Mouse (Mus musculus) kidney, postnatal 0 days (tissue): ENCODE measurements around the gene Rfc1. TPM values are rescaled to one million over a fixed set of nuclear protein-coding genes. Genes with fewer than 3 reads are reported as not detected.

Experiments used
- ATAC-seq: fragments of 200-750 bp; cut with Nextera tagmentation; replicated peaks from 2 replicates; pipeline ENCODE4 v1.8.0; 2017; ENCODE audit warnings: low read depth, moderate number of reproducible peaks, moderate TSS enrichment, moderate library complexity; ENCODE audit not compliant: low FRiP score
- DNase-seq: peaks from one replicate; pipeline ENCODE4 v3.0.0-alpha.2; 2016; ENCODE audit warnings: low spot score
- H3K27ac ChIP-seq: fragments of 300-500 bp; sonication (generic); 2 replicates; pipeline ENCODE4 v1.5.1; 2014; ENCODE audit warnings: mild to moderate bottlenecking
- H3K27me3 ChIP-seq: fragments of 300-500 bp; sonication (generic); 2 replicates; pipeline ENCODE4 v1.6.1; 2014; ENCODE audit warnings: low read length, mixed read lengths; ENCODE audit not compliant: insufficient read depth
- H3K36me3 ChIP-seq: fragments of 300-500 bp; sonication (generic); 2 replicates; pipeline ENCODE4 v1.6.1; 2014; ENCODE audit warnings: low read length, mixed read lengths; ENCODE audit not compliant: insufficient read depth
- H3K4me1 ChIP-seq: fragments of 300-500 bp; sonication (generic); replicated peaks from 2 replicates; pipeline ENCODE4 v1.6.1; 2014; ENCODE audit warnings: antibody characterized with exemption, low read length, mixed read lengths; ENCODE audit not compliant: insufficient read depth
- H3K4me2 ChIP-seq: fragments of 300-500 bp; sonication (generic); 2 replicates; pipeline ENCODE4 v1.6.1; 2014; ENCODE audit warnings: mild to moderate bottlenecking, low read length, moderate library complexity, mixed read lengths
- H3K4me3 ChIP-seq: fragments of 300-500 bp; sonication (generic); replicated peaks from 2 replicates; pipeline ENCODE4 v1.5.1; 2014; ENCODE audit warnings: low read depth, low read length
- H3K9ac ChIP-seq: fragments of 300-500 bp; sonication (generic); 2 replicates; pipeline ENCODE4 v1.6.1; 2014; ENCODE audit warnings: low read depth, low read length
- H3K9me3 ChIP-seq: fragments of 300-500 bp; sonication (generic); replicated peaks from 2 replicates; pipeline ENCODE4 v1.6.1; 2016; ENCODE audit warnings: low read length, inconsistent platforms, mixed read lengths
- CTCF ChIP-seq: IDR thresholded peaks from 2 replicates; pipeline ENCODE4 v1.5.1; 2016; ENCODE audit warnings: antibody characterized with exemption, low read depth, mild to moderate bottlenecking, moderate library complexity
- WGBS: fragments of 180-500 bp; shearing (Covaris S2); extraction: QIAGEN DNeasy Blood & Tissue Kit; methylation state at CpG from one replicate; pipeline ENCODE4 v1.1.7; 2014; 5-methylcytosine and 5-hydroxymethylcytosine counted together
- polyA plus RNA-seq: library from polyadenylated mRNA; unstranded; fragments of >200 nt; fragmentation: Nextera tagmentation; extraction: Ambion mirVana; gene quantifications from 2 replicates; pipeline ENCODE4 v1.2.1, GENCODE M21; 2015

The Rfc1 gene
- polyA plus RNA-seq: 69.1 and 74.3 TPM in 2 replicates

DNA sequence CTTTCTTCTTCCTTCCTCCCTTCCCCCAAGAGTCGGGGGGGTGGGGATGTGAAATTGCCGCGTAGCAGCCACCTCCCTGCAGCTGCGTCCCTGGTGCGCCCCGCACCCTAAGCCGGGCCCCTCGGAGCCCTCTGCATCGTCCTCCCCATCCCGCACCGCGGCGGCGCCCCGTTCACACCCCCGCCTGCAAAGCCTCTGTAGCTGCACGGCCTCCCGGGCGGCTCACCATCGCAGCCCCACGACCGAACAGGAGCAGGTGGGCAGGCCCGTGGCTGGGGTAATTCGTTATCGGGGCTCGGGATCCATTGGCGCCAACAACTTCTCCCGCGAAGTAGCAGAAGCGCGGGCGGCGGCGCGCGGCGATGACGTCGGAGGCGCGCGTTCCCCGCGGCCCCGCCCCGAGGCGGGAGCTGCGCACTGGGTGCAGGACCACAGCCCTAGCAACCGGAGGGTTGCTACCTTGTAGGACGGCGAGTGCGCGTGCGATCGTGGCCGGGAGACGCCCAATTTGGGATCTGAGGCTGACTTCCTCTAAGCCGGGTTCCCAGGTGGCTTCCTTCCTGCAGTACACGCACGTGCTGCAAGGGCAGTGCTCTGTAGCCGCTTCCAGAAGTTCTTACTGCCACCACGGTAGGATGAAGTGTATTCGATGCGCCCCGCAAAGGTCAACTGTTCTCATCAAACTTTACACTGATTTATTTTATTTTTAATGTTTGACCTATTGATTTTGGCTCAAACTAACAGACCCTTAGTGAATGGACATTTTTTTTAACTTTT lies at the start of gene Rfc1:
Gene Rfc1 (minus strand): TSS at position 373 of the 777 bp plus-strand sequence.
- no peaks in the 10 kb centered on the region for H3K4me1 ChIP-seq
- H3K9me3 ChIP-seq: no peaks in the 10 kb centered on the region
- peak within 1 kb of the TSS; percentile 81 for H3K4me2 ChIP-seq
- TF ChIP-seq CTCF: no peak
- no peaks in the 10 kb centered on the region for H3K27me3 ChIP-seq
- DNase-seq (peak; percentile 89), ATAC-seq (peak; percentile 96)
- peak within 1 kb of the TSS; percentile 91 for H3K9ac ChIP-seq
- WGBS: under 1% methylated on average over 65 of the region's 65 CpGs
- no peaks in the 10 kb centered on the region for H3K36me3 ChIP-seq
- peak within 1 kb of the TSS; percentile 85 for H3K27ac ChIP-seq
- H3K4me3 ChIP-seq: peak within 1 kb of the TSS; percentile 100

DNA sequence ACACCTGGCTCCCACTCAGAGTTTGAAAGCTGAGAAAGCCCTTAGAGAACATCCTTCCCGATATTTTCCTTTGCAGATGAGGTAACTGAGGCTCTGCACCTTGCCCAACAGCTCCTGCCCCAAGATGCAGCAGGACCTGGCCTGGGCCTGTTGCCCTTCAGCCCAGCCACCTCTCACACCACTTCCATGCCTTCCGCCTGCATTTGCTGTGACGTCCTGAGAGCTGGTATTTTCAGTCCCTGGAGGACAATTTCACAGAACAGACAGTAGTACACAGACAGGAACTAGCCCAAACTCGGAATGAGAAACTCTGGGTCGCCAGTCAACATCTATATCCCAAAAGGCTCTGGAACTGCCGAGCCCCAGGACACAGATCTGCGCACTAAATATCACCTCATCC lies 39.3 kb upstream of the Rfc1 start:
- Histone ChIP-seq H3K9me3 (no peaks in the 10 kb centered on the region), H3K4me1 (no peaks in the 10 kb centered on the region), H3K4me3 (no peak overlapping the region), H3K27ac (no peak overlapping the region), H3K9ac (no peak overlapping the region), H3K4me2 (no peak overlapping the region), H3K27me3 (no peaks in the 10 kb centered on the region), H3K36me3 (no peaks in the 10 kb centered on the region)
- no peak for TF ChIP-seq CTCF
- ATAC-seq (no peak), DNase-seq (no peak)
- WGBS: 81% methylated on average over 7 of the region's 7 CpGs

DNA sequence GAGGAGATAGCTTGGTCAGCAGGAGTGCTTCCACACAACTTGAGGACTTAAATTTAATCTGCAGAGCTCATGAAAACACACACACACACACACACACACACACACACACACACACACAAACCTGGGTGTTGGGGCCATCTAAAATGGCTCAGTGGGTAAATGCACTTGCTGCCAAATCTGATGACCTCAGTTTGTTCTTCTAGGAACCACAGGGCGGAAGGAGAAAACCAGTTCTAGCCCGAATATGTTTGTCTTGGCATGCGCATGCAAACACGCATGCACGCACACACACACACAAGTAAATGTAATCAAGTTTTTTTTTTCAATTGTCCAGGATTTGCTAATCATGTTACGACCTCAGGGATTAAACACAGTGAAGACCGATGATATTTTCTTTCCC lies 36.1 kb upstream of the Rfc1 start:
- Histone ChIP-seq H3K36me3 (no peaks in the 10 kb centered on the region), H3K4me2 (no peak overlapping the region), H3K4me1 (no peaks in the 10 kb centered on the region), H3K4me3 (no peak overlapping the region), H3K9ac (no peak overlapping the region), H3K27me3 (no peaks in the 10 kb centered on the region), H3K9me3 (no peaks in the 10 kb centered on the region), H3K27ac (no peak overlapping the region)
- DNase-seq: no peak
- TF ChIP-seq CTCF: no peak
- 84% methylated on average over 7 of the region's 7 CpGs for WGBS
- no peak for ATAC-seq

DNA sequence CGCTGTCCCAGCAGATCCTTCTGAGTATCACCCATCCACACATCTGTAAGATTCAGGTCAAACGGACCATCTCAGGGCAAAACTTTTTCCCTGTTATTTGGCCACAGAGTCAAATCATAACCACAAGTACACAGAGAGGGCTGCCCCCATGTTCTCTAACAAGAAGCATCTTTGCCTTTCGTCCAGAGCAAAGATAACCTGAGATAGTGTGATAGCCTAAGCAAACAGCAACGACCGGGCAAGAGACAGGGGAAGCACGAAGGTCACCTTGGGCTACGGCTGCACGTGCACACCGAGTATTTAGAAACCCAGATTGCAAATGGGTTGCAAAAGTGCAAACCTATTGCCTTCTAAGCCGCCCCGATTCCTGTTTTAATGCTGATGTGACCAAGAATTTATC lies 32.4 kb upstream of the Rfc1 start:
- H3K4me3 ChIP-seq: no peak overlapping the region
- no peak overlapping the region for H3K9ac ChIP-seq
- no peaks in the 10 kb centered on the region for H3K4me1 ChIP-seq
- no peak overlapping the region for H3K4me2 ChIP-seq
- no peak overlapping the region for H3K27ac ChIP-seq
- DNase-seq (no peak), ATAC-seq (no peak)
- H3K9me3 ChIP-seq: no peaks in the 10 kb centered on the region
- 84% methylated on average over 11 of the region's 11 CpGs for WGBS
- no peaks in the 10 kb centered on the region for H3K36me3 ChIP-seq
- TF ChIP-seq CTCF: no peak
- no peaks in the 10 kb centered on the region for H3K27me3 ChIP-seq

DNA sequence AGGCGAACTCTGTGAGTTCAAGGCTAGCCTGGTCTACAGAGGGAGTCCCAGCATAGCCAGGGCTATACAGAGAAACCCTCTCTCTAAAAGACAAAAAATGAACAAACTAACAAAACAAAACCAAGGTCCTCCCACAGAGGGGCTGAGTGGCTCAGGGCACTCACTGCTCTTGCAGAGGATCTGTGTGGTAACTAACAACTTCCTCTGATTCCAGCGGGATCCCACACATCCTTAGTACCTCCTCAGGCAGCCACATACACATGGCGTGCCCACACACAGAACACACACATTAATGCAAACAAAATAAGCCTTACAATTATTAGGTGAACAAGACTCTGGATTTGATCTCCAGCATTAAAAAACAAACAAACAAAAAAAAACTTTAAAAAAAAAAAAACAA lies 22.3 kb upstream of the Rfc1 start:
- 86% methylated on average over 3 of the region's 3 CpGs for WGBS
- no peak overlapping the region for H3K9ac ChIP-seq

DNA sequence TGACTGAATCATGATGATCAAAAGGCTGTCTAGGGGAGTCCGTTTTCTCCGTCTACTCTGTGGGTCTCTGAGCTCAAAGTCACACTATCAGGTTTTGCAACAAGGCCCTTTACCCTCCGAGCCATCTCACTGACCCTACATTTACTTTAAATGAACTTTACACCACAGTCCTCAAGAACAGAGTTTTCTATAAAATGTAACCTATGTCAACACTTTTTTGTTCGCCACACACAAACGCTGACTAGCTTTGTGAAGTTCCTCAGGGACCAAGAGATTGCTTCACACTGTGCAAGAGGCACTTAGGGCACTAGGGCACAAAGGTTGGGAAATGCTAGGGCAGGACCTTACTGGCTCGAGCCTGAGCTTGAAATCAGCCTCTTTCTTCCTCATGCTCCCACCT lies 21.4 kb upstream of the Rfc1 start:
- no peaks in the 10 kb centered on the region for H3K4me1 ChIP-seq
- H3K36me3 ChIP-seq: no peaks in the 10 kb centered on the region
- no peak overlapping the region for H3K4me2 ChIP-seq
- DNase-seq: no peak
- no peak overlapping the region for H3K9ac ChIP-seq
- H3K27ac ChIP-seq: no peak overlapping the region
- no peak for TF ChIP-seq CTCF
- WGBS: 67% methylated on average over 6 of the region's 6 CpGs
- H3K9me3 ChIP-seq: no peaks in the 10 kb centered on the region
- H3K4me3 ChIP-seq: no peak overlapping the region
- H3K27me3 ChIP-seq: no peaks in the 10 kb centered on the region
- peak; percentile 57; the same call in 1 of the 2 replicates for ATAC-seq

More for the DNA sequence above, 22.3 kb upstream of the Rfc1 start:
- Histone ChIP-seq H3K27me3 (no peaks in the 10 kb centered on the region), H3K4me1 (no peaks in the 10 kb centered on the region), H3K27ac (no peak overlapping the region), H3K4me2 (no peak overlapping the region), H3K4me3 (no peak overlapping the region), H3K36me3 (no peaks in the 10 kb centered on the region), H3K9me3 (no peaks in the 10 kb centered on the region)
- DNase-seq (no peak), ATAC-seq (no peak)
- TF ChIP-seq CTCF: no peak
